Mouse (Mus musculus) stomach, embryonic 15.5 days (tissue): ENCODE measurements around the gene Ell2. TPM values are rescaled to one million over a fixed set of nuclear protein-coding genes. Genes with fewer than 3 reads are reported as not detected.
A peak's percentile ranks its signal among the peaks of the same experiment; 100 is the strongest.

Experiments
- ATAC-seq: fragments of 200-750 bp; cut with Nextera tagmentation; 2 replicates; pipeline ENCODE4 v1.8.0; 2017; ENCODE audit warnings: low read depth, moderate number of reproducible peaks, moderate TSS enrichment; ENCODE audit not compliant: insufficient read depth, low FRiP score
- H3K27ac ChIP-seq: fragments of 300-500 bp; sonication (generic); 2 replicates; pipeline ENCODE4 v1.5.1; 2015; ENCODE audit warnings: mild to moderate bottlenecking, inconsistent platforms
- H3K27me3 ChIP-seq: fragments of 300-500 bp; sonication (generic); replicated peaks from 2 replicates; pipeline ENCODE4 v1.6.1; 2015; ENCODE audit warnings: inconsistent platforms
- H3K36me3 ChIP-seq: fragments of 300-500 bp; sonication (generic); 2 replicates; pipeline ENCODE4 v1.6.1; 2015; ENCODE audit warnings: inconsistent platforms
- H3K4me1 ChIP-seq: fragments of 300-500 bp; sonication (generic); 2 replicates; pipeline ENCODE4 v1.6.1; 2015; ENCODE audit warnings: inconsistent platforms
- H3K4me2 ChIP-seq: fragments of 300-500 bp; sonication (generic); 2 replicates; pipeline ENCODE4 v1.6.1; 2015; ENCODE audit warnings: mild to moderate bottlenecking, inconsistent platforms
- H3K4me3 ChIP-seq: fragments of 300-500 bp; sonication (generic); replicated peaks from 2 replicates; pipeline ENCODE4 v1.5.1; 2015; ENCODE audit warnings: inconsistent platforms
- H3K9ac ChIP-seq: fragments of 300-500 bp; sonication (generic); 2 replicates; pipeline ENCODE4 v1.6.1; 2015; ENCODE audit warnings: inconsistent platforms
- H3K9me3 ChIP-seq: fragments of 300-500 bp; sonication (generic); 2 replicates; pipeline ENCODE4 v1.6.1; 2016; ENCODE audit warnings: inconsistent platforms
- WGBS: fragments of 180-500 bp; shearing (Covaris S2); methylation state at CpG from one replicate; pipeline ENCODE4 v1.1.7; 2015; 5-methylcytosine and 5-hydroxymethylcytosine counted together
- polyA plus RNA-seq: library from polyadenylated mRNA; unstranded; fragments of >200 nt; fragmentation: Nextera tagmentation; extraction: Ambion mirVana; gene quantifications from 2 replicates; pipeline ENCODE4 v1.2.1, GENCODE M21; 2015

Gene Ell2
- polyA plus RNA-seq = 12.2 and 14.9 TPM in 2 replicates

DNA sequence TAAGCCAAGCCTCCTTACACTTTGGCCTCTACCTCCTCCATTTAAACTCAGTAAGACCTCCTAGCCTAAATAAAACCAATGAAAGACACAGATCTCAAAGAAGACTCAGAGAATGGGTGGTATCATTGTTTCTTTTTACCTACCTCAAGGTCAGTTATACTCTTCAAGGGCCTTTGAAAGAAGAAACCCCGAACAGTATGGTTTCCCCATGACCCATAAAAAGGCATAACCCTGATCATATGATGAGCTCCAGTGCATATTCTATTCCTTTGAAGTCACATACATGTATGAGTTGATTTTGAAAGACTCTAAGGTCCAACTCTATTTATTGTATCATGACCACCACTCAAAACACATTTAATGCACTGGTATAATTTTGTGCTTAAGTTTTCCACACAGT, at the start of gene Ell2:
Gene Ell2 (plus strand): TSS at position 301 of the 400 bp plus-strand sequence.
- ATAC-seq = no peak
- Histone ChIP-seq H3K27ac (peak within 1 kb of the TSS; percentile 72), H3K9me3 (no peaks in the 10 kb centered on the region), H3K36me3 (no peaks in the 10 kb centered on the region), H3K4me2 (peak within 1 kb of the TSS; percentile 76), H3K9ac (peak within 1 kb of the TSS; percentile 84), H3K27me3 (no peaks in the 10 kb centered on the region), H3K4me3 (peak within 1 kb of the TSS; percentile 77), H3K4me1 (no peaks in the 10 kb centered on the region)
- WGBS = 98% methylated on average over 1 of the region's 1 CpGs

DNA sequence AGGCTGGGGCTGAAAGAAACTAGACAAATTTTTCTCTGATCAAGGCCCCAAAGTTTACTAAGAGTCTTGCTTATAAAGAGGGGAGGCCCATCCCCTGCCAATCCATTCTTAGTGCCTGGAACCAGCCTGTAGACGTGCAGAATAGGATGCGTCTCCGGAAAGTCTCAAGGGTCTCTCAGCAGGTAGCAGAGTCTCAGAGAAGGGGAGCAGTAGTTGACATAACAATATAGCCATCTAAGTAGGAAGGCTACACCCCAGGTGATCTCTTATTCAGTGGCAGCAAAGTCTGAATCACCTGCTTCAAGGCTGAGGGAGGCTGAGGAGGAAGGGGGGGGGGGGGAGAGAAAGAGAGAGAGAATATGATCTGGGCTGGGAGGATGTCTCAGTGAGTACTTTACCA, 21.1 kb upstream of the Ell2 start:
- no peak for ATAC-seq
- H3K4me1 ChIP-seq = no peaks in the 10 kb centered on the region
- H3K27me3 ChIP-seq = no peaks in the 10 kb centered on the region
- 65% methylated on average over 3 of the region's 3 CpGs for WGBS
- H3K36me3 ChIP-seq = no peaks in the 10 kb centered on the region
- H3K9ac ChIP-seq = no peak overlapping the region
- no peak overlapping the region for H3K4me3 ChIP-seq
- no peak overlapping the region for H3K4me2 ChIP-seq
- no peak overlapping the region for H3K27ac ChIP-seq
- H3K9me3 ChIP-seq = no peaks in the 10 kb centered on the region

DNA sequence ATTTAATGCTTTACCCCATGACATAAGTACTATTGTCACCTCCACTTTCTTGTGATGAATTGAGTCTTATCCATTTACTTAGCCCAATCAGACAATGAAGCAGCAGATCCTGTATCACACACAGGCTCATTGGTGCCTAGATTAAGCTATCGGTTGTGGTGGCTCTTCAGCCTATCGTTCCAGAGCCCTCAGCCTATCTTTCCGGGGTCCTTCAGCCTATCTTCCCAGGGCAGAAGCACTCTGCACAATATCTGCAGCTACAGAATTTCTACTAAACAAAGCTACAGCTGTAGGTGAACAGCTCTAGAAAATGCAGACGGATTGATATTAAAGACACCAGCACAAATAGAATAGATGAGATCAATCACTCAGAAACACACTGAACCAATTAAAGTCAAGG, 19.6 kb upstream of the Ell2 start:
- ATAC-seq = peak; percentile 66; the same call in 1 of the 2 replicates
- 73% methylated on average over 4 of the region's 4 CpGs for WGBS
- Histone ChIP-seq H3K4me3 (no peak overlapping the region), H3K4me1 (no peaks in the 10 kb centered on the region), H3K9ac (no peak overlapping the region), H3K27me3 (no peaks in the 10 kb centered on the region), H3K36me3 (no peaks in the 10 kb centered on the region), H3K27ac (no peak overlapping the region), H3K4me2 (no peak overlapping the region), H3K9me3 (no peaks in the 10 kb centered on the region)

DNA sequence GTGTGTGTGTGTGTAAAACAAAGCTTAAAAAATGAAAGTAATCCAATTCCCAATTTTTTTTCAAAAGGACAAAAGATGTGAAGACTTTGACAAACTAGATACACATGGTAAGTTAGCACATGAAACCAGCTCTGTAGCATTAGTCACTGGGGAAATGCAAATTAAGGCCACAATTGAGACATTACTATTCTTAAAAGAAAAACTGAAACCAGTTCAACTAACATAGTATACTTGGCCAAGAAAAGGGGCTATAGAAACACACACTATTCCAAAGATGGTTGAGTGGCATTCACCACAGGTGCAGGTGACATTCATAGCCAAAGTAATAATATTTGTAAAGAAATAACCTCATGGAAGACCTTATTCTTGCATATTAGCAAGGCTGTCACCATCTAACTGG, 14.9 kb upstream of the Ell2 start:
- Histone ChIP-seq H3K27me3 (no peaks in the 10 kb centered on the region), H3K9ac (no peak overlapping the region), H3K4me3 (no peak overlapping the region), H3K9me3 (no peaks in the 10 kb centered on the region), H3K4me2 (no peak overlapping the region), H3K36me3 (no peaks in the 10 kb centered on the region), H3K4me1 (no peaks in the 10 kb centered on the region), H3K27ac (no peak overlapping the region)
- no peak for ATAC-seq

DNA sequence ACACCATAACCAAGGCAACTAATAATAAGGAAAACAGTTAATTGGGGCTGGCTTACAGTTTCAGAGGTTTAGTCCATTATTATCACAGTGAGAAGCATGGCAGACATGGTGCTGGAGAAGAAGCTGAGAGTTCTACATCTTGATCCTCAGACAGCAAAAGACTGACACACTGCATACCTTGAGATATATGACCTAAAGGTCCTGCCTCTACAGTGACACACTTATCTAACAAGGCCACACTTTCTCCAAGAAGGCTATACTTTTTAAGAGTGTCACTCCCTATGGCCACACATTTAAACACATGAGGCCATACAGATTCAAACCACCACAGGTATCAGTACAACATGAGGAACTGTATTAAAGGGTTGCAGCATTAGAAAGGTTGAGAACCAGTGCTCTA, 13.5 kb upstream of the Ell2 start:
- no peak for ATAC-seq
- Histone ChIP-seq H3K4me2 (no peak overlapping the region), H3K4me1 (no peaks in the 10 kb centered on the region), H3K36me3 (no peaks in the 10 kb centered on the region), H3K27me3 (no peaks in the 10 kb centered on the region), H3K9me3 (no peaks in the 10 kb centered on the region), H3K9ac (no peak overlapping the region), H3K4me3 (no peak overlapping the region), H3K27ac (no peak overlapping the region)

DNA sequence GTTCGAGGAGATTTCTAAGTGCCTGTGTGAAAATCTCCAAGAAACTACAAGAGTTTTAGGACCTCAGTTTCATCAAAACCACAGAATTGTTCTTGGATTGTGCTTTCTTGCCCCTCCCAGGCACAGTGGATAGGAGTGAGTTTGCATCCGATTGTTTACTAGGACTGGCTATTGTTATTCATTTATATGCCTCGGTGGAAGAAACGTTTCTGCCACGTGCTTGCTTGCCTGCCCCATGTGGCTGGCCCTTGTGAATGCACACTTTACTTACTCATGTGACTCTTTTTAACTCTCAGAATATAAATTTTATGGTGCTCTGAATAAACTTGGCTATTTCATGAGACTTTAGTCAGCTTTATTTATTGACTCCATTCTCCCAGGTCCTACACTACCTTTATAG, 3.7 kb upstream of the Ell2 start:
- 53% methylated on average over 5 of the region's 5 CpGs for WGBS
- Histone ChIP-seq H3K4me1 (no peaks in the 10 kb centered on the region), H3K27ac (no peak overlapping the region), H3K36me3 (no peaks in the 10 kb centered on the region), H3K4me3 (no peak overlapping the region), H3K9me3 (no peaks in the 10 kb centered on the region), H3K9ac (no peak overlapping the region), H3K27me3 (no peaks in the 10 kb centered on the region), H3K4me2 (no peak overlapping the region)
- ATAC-seq = no peak

DNA sequence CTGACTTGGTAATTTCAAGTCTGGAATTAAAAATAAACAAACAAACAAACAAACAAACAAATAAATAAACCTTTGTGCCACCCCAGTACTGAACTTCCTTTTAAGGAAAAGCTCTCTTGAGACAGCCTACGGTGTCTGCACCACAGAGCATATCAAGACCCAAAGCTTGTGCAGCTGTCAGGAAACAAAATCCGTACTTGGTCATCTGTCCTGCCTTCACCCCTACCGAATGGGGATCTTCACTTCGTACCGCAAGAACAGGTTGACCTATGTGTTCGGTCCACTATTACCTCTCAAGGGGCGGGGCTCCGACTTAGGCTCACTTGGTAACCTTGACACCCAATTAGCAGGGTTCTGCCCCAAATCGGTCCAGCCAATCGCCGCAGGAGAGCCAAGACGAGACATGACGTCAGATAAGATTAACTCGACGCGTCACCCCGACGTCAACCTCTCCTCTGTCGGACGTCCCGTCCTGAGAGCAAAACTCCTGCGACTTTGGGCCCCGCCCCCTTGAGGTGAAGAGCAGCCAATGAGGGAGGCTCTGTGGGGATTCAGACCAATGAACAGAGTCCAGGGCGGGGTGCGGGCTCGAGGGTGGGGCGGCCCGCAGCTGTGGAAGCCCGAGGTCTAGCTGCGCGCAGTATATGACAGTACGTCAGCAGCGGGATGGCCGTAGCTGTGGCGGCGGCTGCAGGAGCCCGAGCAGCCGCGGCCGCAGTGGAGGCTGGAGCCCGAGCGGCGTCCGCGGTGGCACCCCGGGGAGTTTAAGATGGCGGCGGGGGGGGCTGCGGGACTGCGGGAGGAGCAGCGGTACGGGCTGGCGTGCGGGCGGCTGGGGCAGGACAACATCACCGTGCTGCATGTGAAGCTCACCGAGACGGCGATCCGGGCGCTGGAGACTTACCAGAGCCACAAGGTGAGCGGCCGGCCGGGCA, 592 bp downstream of the Ell2 start:
- H3K9me3 ChIP-seq = no peaks in the 10 kb centered on the region
- H3K27ac ChIP-seq = peak overlapping the region; percentile 72
- H3K27me3 ChIP-seq = no peaks in the 10 kb centered on the region
- no peaks in the 10 kb centered on the region for H3K36me3 ChIP-seq
- no peaks in the 10 kb centered on the region for H3K4me1 ChIP-seq
- peak; percentile 100 for ATAC-seq
- peak overlapping the region; percentile 77 for H3K4me3 ChIP-seq
- whole genome bisulfite sequencing = 7% methylated on average over 46 of the region's 64 CpGs
- peak overlapping the region; percentile 76 for H3K4me2 ChIP-seq
- H3K9ac ChIP-seq = peak overlapping the region; percentile 84

DNA sequence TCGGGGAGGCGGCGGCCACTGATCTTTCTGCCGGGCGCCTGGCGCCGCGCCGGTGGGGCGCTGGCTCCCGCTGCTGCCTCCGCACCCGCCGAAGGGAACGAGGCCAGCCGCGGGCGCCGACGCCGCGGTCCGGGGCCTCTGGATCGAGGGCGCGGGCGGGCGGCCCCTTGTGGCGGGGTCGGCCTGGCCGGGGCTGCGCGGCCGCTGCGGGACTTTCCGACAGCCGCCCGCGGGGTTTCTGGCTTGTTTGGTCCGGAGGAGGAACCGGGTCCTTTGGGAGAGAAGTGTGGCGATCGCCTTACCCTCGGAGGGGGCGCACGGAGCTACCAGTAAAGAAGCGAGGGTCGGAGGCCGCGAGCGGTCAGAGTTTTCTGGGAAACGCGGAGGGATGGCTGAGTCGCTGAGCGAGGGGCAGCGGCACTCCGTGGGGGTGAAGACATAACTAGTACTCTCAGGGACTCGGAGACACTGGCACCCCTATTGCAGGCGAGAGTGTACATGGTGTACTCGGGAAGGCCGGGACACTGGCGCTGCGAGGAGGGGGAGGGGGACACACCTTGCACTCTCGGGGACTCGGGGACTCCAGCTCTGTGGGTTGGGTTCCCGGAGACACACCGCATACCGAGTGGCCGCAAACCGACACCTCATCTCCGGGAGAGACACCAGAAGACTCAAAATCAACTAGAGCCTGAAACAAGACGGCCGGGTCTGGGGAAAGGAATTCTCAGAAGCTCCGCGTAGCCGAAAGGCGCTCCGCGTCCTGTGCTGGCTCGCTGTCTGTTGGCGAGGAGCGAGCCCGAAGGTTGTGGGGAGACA, 1.5 kb downstream of the Ell2 start:
- ATAC-seq = peak; percentile 14; the same call in 1 of the 2 replicates

DNA sequence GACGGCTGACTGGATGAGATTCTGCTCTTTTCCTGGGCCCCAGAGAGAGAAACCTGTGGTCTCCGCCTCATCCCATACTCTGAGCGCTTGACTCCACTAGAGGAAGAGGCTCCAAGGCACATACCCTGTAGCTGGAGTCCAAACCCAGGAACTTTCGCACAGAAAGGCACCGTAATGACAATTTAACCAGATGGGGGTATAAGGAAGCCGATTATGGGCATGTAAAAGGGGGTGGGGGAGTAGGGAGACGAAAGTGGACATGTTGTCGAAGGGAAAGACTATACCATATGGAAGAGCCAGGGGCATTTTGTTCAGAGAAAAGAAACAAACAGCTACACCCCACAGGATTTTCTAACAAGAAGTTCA, 2.1 kb downstream of the Ell2 start:
- H3K4me1 ChIP-seq = no peaks in the 10 kb centered on the region

More for the DNA sequence above, 1.5 kb downstream of the Ell2 start:
- no peaks in the 10 kb centered on the region for H3K36me3 ChIP-seq
- WGBS = under 1% methylated on average over 82 of the region's 83 CpGs
- H3K4me1 ChIP-seq = no peaks in the 10 kb centered on the region
- H3K9me3 ChIP-seq = no peaks in the 10 kb centered on the region
- H3K4me2 ChIP-seq = peak overlapping the region; percentile 76
- H3K4me3 ChIP-seq = peak overlapping the region; percentile 77
- no peaks in the 10 kb centered on the region for H3K27me3 ChIP-seq
- H3K27ac ChIP-seq = peak overlapping the region; percentile 72
- H3K9ac ChIP-seq = peak overlapping the region; percentile 84

DNA sequence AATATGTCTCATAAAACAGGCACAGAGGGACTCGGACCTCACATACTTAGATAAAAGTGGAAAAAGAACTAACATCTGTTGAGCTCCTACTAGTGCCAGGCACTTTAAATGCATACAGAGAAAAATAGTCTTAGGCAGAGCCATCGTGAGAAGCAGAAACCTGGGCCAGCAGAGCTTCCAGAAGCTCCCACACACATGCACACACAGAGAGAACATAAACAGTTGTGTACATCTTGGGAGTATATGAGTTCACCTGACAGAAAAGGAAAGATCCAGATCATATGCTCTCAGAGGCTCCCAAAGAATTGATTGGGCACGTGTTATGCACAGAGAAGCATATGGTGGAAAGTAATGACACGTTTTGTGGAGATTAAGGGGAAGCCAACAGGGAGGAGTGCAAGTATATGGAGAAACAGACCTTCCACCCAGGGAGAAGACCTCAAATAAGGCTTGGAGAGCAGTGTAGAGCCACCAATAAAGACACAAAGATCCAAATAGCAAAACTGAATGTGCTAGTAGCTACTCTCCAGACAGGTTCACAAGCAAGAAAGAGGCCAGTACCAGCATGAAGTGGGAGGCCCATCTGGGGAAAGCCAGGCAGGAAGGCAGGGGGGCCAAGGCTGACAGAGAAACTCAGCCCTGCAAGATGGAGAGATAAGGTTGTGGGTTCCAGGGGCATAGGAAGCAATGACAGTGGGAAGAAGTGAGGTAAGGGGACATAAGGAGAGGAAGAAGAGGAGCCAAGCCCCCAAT, 2.6 kb downstream of the Ell2 start:
- Histone ChIP-seq H3K9me3 (no peaks in the 10 kb centered on the region), H3K4me3 (peak overlapping the region; percentile 77), H3K27me3 (no peaks in the 10 kb centered on the region), H3K27ac (no peak overlapping the region), H3K9ac (no peak overlapping the region), H3K4me2 (peak overlapping the region; percentile 76), H3K4me1 (no peaks in the 10 kb centered on the region), H3K36me3 (no peaks in the 10 kb centered on the region)
- ATAC-seq = no peak
- 28% methylated on average over 4 of the region's 4 CpGs for WGBS

More for the DNA sequence above, 2.1 kb downstream of the Ell2 start:
- Histone ChIP-seq H3K9me3 (no peaks in the 10 kb centered on the region), H3K36me3 (no peaks in the 10 kb centered on the region), H3K4me2 (peak overlapping the region; percentile 76), H3K27me3 (no peaks in the 10 kb centered on the region), H3K9ac (peak overlapping the region; percentile 84; the same call in 1 of the 2 replicates), H3K27ac (peak overlapping the region; percentile 72), H3K4me3 (peak overlapping the region; percentile 77)
- no peak for ATAC-seq
- WGBS = 9% methylated on average over 8 of the region's 8 CpGs

DNA sequence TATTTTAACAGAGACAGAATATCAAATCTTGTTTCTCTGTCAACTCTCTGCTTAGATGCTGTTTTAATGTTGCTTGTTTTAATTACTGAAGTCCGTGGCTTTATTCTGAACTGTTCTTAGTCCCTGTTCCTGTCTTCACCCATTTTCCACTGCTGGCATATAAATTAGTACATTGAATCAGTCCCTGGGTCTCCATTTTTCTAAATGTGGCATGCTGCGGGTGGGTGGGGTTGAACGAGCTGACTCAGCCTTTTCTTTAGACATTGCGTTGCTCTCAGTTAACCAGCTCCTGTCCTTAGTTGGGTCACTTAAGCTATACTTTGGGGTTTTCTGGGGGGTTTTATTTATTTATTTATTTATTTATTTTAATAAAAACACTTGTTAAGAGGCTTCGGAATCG, 3.6 kb downstream of the Ell2 start:
- Histone ChIP-seq H3K27ac (no peak overlapping the region), H3K36me3 (no peaks in the 10 kb centered on the region), H3K9ac (no peak overlapping the region), H3K4me3 (no peak overlapping the region), H3K4me2 (peak overlapping the region; percentile 76), H3K27me3 (no peaks in the 10 kb centered on the region), H3K9me3 (no peaks in the 10 kb centered on the region), H3K4me1 (no peaks in the 10 kb centered on the region)
- 70% methylated on average over 6 of the region's 6 CpGs for WGBS
- ATAC-seq = no peak
